Mouse (Mus musculus) neural tube, embryonic 14.5 days (tissue): ENCODE measurements at regions not wholly inside any gene's neighbourhood (a gene's known extent, or its start where the extent isn't known, plus 50 kb on each side); places are given as distances from the start of the nearest gene placed in this dataset.

Source experiments
- ATAC-seq: fragments of 200-750 bp; cut with Nextera tagmentation; 2 replicates; pipeline ENCODE4 v1.8.0; 2017; ENCODE audit warnings: low read depth, mild to moderate bottlenecking, moderate TSS enrichment, moderate library complexity
- H3K27ac ChIP-seq: fragments of 300-500 bp; sonication (generic); 2 replicates; pipeline ENCODE4 v1.5.1; 2014; ENCODE audit warnings: low read depth, mild to moderate bottlenecking, control low read depth, low read length, moderate library complexity, mixed read lengths
- H3K27me3 ChIP-seq: fragments of 300-500 bp; sonication (generic); 2 replicates; pipeline ENCODE4 v1.6.1; 2014; ENCODE audit warnings: low read length; ENCODE audit not compliant: control insufficient read depth, insufficient read depth
- H3K36me3 ChIP-seq: fragments of 300-500 bp; sonication (generic); 2 replicates; pipeline ENCODE4 v1.6.1; 2014; ENCODE audit warnings: low read length, mixed read lengths; ENCODE audit not compliant: control insufficient read depth, insufficient read depth
- H3K4me1 ChIP-seq: fragments of 300-500 bp; sonication (generic); 2 replicates; pipeline ENCODE4 v1.6.1; 2014; ENCODE audit warnings: low read length; ENCODE audit not compliant: control insufficient read depth, insufficient read depth
- H3K4me2 ChIP-seq: fragments of 300-500 bp; sonication (generic); 2 replicates; pipeline ENCODE4 v1.6.1; 2014; ENCODE audit warnings: mild to moderate bottlenecking, low read depth, low read length, control low read depth
- H3K4me3 ChIP-seq: fragments of 300-500 bp; sonication (generic); 2 replicates; pipeline ENCODE4 v1.5.1; 2014; ENCODE audit warnings: low read depth, low read length, control low read depth, mixed read lengths
- H3K9ac ChIP-seq: fragments of 300-500 bp; sonication (generic); replicated peaks from 2 replicates; pipeline ENCODE4 v1.6.1; 2014; ENCODE audit warnings: low read depth, mild to moderate bottlenecking, control low read depth, low read length, mixed read lengths
- H3K9me3 ChIP-seq: fragments of 300-500 bp; sonication (generic); 2 replicates; pipeline ENCODE4 v1.6.1; 2016; ENCODE audit warnings: low read length; ENCODE audit not compliant: control insufficient read depth
- WGBS: fragments of 180-500 bp; shearing (Covaris S2); extraction: QIAGEN DNeasy Blood & Tissue Kit; methylation state at CpG from one replicate; pipeline ENCODE4 v1.1.7; 2014; 5-methylcytosine and 5-hydroxymethylcytosine counted together

- no peaks in the 10 kb centered on the region for H3K27me3 ChIP-seq
- no peaks in the 10 kb centered on the region for H3K9me3 ChIP-seq
- no peak overlapping the region for H3K4me3 ChIP-seq
- no peaks in the 10 kb centered on the region for H3K4me1 ChIP-seq
- H3K4me2 ChIP-seq = no peak overlapping the region
- no peak overlapping the region for H3K9ac ChIP-seq
- H3K27ac ChIP-seq = no peak overlapping the region
- no peaks in the 10 kb centered on the region for H3K36me3 ChIP-seq
- ATAC-seq = no peak
- WGBS = 88% methylated on average over 4 of the region's 4 CpGs
Observed at GRCm38 (mm10) chr7:94116899-94117521, 1037.3 kb downstream of the Fam181b start.

- Histone ChIP-seq H3K9me3 (no peaks in the 10 kb centered on the region), H3K27me3 (no peaks in the 10 kb centered on the region), H3K36me3 (no peaks in the 10 kb centered on the region), H3K4me3 (no peak overlapping the region), H3K4me2 (no peak overlapping the region), H3K4me1 (no peaks in the 10 kb centered on the region), H3K9ac (no peak overlapping the region), H3K27ac (no peak overlapping the region)
- no peak for ATAC-seq
- 76% methylated on average over 1 of the region's 1 CpGs for WGBS
Observed at GRCm38 (mm10) chr7:94123781-94124180, 1044.1 kb downstream of the Fam181b start.

GRCm38 (mm10) chr7:94154221-94154620 is 1074.6 kb downstream of the Fam181b start:
- H3K4me2 ChIP-seq = no peak overlapping the region
- no peak overlapping the region for H3K4me3 ChIP-seq
- no peaks in the 10 kb centered on the region for H3K27me3 ChIP-seq
- no peaks in the 10 kb centered on the region for H3K4me1 ChIP-seq
- H3K9me3 ChIP-seq = no peaks in the 10 kb centered on the region
- H3K36me3 ChIP-seq = no peaks in the 10 kb centered on the region
- no peak overlapping the region for H3K9ac ChIP-seq
- H3K27ac ChIP-seq = no peak overlapping the region
- no peak for ATAC-seq

GRCm38 (mm10) chr7:94155458-94155857 is 1075.8 kb downstream of the Fam181b start:
- WGBS = 79% methylated on average over 1 of the region's 1 CpGs
- no peak overlapping the region for H3K9ac ChIP-seq
- ATAC-seq = no peak
- no peaks in the 10 kb centered on the region for H3K4me1 ChIP-seq
- H3K4me3 ChIP-seq = no peak overlapping the region
- no peak overlapping the region for H3K27ac ChIP-seq
- no peaks in the 10 kb centered on the region for H3K27me3 ChIP-seq
- no peak overlapping the region for H3K4me2 ChIP-seq
- no peaks in the 10 kb centered on the region for H3K9me3 ChIP-seq
- H3K36me3 ChIP-seq = no peaks in the 10 kb centered on the region

GRCm38 (mm10) chr7:94180027-94180426 is 1100.4 kb downstream of the Fam181b start:
- no peak overlapping the region for H3K4me3 ChIP-seq
- H3K4me1 ChIP-seq = no peaks in the 10 kb centered on the region
- H3K9ac ChIP-seq = no peak overlapping the region
- no peaks in the 10 kb centered on the region for H3K36me3 ChIP-seq
- no peak for ATAC-seq
- H3K27ac ChIP-seq = no peak overlapping the region
- no peaks in the 10 kb centered on the region for H3K9me3 ChIP-seq
- H3K4me2 ChIP-seq = no peak overlapping the region
- no peaks in the 10 kb centered on the region for H3K27me3 ChIP-seq
- 71% methylated on average over 2 of the region's 2 CpGs for WGBS

GRCm38 (mm10) chr7:94212341-94212740 is 1132.7 kb downstream of the Fam181b start:
- Histone ChIP-seq H3K27me3 (no peaks in the 10 kb centered on the region), H3K4me3 (no peak overlapping the region), H3K4me2 (no peak overlapping the region), H3K9me3 (no peaks in the 10 kb centered on the region), H3K36me3 (no peaks in the 10 kb centered on the region), H3K9ac (no peak overlapping the region), H3K27ac (no peak overlapping the region), H3K4me1 (no peaks in the 10 kb centered on the region)
- 94% methylated on average over 1 of the region's 1 CpGs for WGBS
- no peak for ATAC-seq

GRCm38 (mm10) chr7:94227482-94227881 is 1147.8 kb downstream of the Fam181b start:
- no peaks in the 10 kb centered on the region for H3K4me1 ChIP-seq
- H3K36me3 ChIP-seq = no peaks in the 10 kb centered on the region
- H3K9me3 ChIP-seq = no peaks in the 10 kb centered on the region
- H3K27ac ChIP-seq = no peak overlapping the region
- ATAC-seq = peak; percentile 51; the same call in 1 of the 2 replicates
- no peak overlapping the region for H3K9ac ChIP-seq
- WGBS = 35% methylated on average over 1 of the region's 1 CpGs
- H3K27me3 ChIP-seq = no peaks in the 10 kb centered on the region
- no peak overlapping the region for H3K4me3 ChIP-seq
- no peak overlapping the region for H3K4me2 ChIP-seq

GRCm38 (mm10) chr7:94233653-94234052 is 1154.0 kb downstream of the Fam181b start:
- Histone ChIP-seq H3K9ac (no peak overlapping the region), H3K27me3 (no peaks in the 10 kb centered on the region), H3K4me2 (no peak overlapping the region), H3K4me1 (no peaks in the 10 kb centered on the region), H3K36me3 (no peaks in the 10 kb centered on the region), H3K9me3 (no peaks in the 10 kb centered on the region), H3K4me3 (no peak overlapping the region), H3K27ac (no peak overlapping the region)
- no peak for ATAC-seq
- WGBS = 91% methylated on average over 4 of the region's 4 CpGs

GRCm38 (mm10) chr7:94249501-94249900 is 1169.8 kb downstream of the Fam181b start:
- Histone ChIP-seq H3K27me3 (no peaks in the 10 kb centered on the region), H3K9me3 (no peaks in the 10 kb centered on the region), H3K27ac (no peak overlapping the region), H3K9ac (no peak overlapping the region), H3K36me3 (no peaks in the 10 kb centered on the region), H3K4me1 (no peaks in the 10 kb centered on the region), H3K4me3 (no peak overlapping the region), H3K4me2 (no peak overlapping the region)
- ATAC-seq = no peak
- WGBS = 76% methylated on average over 3 of the region's 3 CpGs
